Mouse (Mus musculus): ENCODE results near the gene Zfp235. TPM values are rescaled to one million over a fixed set of nuclear protein-coding genes. Genes with fewer than 3 reads are reported as not detected.

Gene Zfp235
- polyA plus RNA-seq, 1 experiment from 2014 or later: 26.1 TPM

DNA sequence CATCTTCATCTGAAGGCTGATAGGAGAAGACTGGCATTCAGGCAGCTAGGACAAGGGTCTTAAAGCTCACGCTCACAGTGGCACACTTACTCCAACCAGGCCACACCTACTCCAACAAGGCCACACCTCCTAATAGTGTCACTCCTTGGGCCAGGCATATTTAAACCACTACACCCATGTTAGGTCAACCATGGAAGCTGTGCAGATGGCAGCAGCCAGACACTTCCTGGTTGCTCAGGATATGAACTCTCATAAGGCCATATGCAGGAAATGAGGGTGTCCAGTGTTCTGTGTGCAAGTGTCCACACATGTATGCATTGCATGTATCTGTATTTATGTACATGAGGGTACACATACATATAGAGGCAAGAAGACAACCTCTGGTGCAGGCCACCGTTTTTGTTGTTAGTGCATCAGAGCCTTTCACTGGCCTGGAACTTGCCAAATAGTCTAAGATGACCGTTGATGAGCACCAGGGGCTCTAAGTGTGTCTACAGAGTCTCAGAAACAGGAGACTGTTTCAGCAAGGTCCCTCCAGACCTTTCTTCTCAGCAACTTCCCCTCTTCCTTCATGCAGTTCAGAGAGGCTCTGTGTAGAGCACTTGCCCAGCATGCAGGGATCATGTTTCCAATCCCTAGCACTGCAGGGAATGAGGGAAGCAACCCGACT lies 55.1 kb downstream of the Zfp235 start:
- Histone ChIP-seq H3K4me1 (replicated peaks; ENCODE audit: control insufficient read depth, insufficient read depth, low read length) (no peaks in the 10 kb centered on the region), H3K4me2 (replicated peaks) (no peak overlapping the region), H3K27me3 (ENCODE audit: control insufficient read depth, insufficient read depth, low read length) (no peaks in the 10 kb centered on the region), H3K9ac (no peak overlapping the region), H3K9me3 (ENCODE audit: control insufficient read depth, low read length) (peaks cover 6% of the 10 kb centered on the region; the same call in 1 of the 2 replicates), H3K4me3 (replicated peaks; ENCODE audit: low read length) (no peak overlapping the region), H3K36me3 (replicated peaks; ENCODE audit: control insufficient read depth, insufficient read depth) (peaks cover 9% of the 10 kb centered on the region; the same call in 1 of the 2 replicates), H3K27ac (no peak overlapping the region)
- no peak for DNase-seq (ENCODE audit: low spot score)
- no peak for ATAC-seq (ENCODE audit: low FRiP score)
- 75% methylated on average over 4 of the region's 4 CpGs for WGBS

DNA sequence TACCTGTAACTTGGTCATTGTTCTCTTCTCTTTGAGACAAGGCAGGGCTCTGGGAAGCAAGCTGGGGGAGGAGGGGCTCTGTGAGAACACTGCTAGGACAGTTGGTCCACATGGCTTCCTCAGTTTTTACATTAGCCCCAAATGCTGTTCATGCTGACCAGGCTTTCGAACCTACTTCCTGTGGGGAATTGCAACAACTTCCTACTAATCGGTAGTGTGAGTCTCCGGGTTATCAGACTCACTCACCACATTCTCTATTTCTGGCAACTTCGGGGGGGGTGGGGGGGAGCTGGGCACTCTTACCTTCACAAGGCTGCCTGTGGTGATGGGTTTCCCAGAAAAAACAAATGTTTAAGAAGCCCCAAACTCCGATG lies 55.6 kb downstream of the Zfp235 start:
- WGBS: 88% methylated on average over 5 of the region's 5 CpGs
- Histone ChIP-seq H3K27me3 (ENCODE audit: control insufficient read depth, insufficient read depth, low read length) (no peaks in the 10 kb centered on the region), H3K9me3 (ENCODE audit: control insufficient read depth, low read length) (peaks cover 9% of the 10 kb centered on the region; the same call in 1 of the 2 replicates), H3K4me2 (replicated peaks) (no peak overlapping the region), H3K27ac (no peak overlapping the region), H3K4me1 (replicated peaks; ENCODE audit: control insufficient read depth, insufficient read depth, low read length) (no peaks in the 10 kb centered on the region), H3K36me3 (replicated peaks; ENCODE audit: control insufficient read depth, insufficient read depth) (peaks cover 15% of the 10 kb centered on the region; the same call in 1 of the 2 replicates), H3K9ac (no peak overlapping the region), H3K4me3 (replicated peaks; ENCODE audit: low read length) (no peak overlapping the region)
- ATAC-seq (ENCODE audit: low FRiP score): no peak
- DNase-seq (ENCODE audit: low spot score): no peak

- DNase-seq (ENCODE audit: low spot score): no peak
- no peak overlapping the region for H3K27ac ChIP-seq
- 90% methylated on average over 2 of the region's 2 CpGs for WGBS
- peaks cover 9% of the 10 kb centered on the region; the same call in 1 of the 2 replicates for H3K9me3 ChIP-seq (ENCODE audit: control insufficient read depth, low read length)
- H3K9ac ChIP-seq: no peak overlapping the region
- H3K4me2 ChIP-seq (replicated peaks): no peak overlapping the region
- H3K4me3 ChIP-seq (replicated peaks; ENCODE audit: low read length): no peak overlapping the region
- no peak for ATAC-seq (ENCODE audit: low FRiP score)
- peaks cover 20% of the 10 kb centered on the region; the same call in 1 of the 2 replicates for H3K36me3 ChIP-seq (replicated peaks; ENCODE audit: control insufficient read depth, insufficient read depth)
- H3K4me1 ChIP-seq (replicated peaks; ENCODE audit: control insufficient read depth, insufficient read depth, low read length): no peaks in the 10 kb centered on the region
- H3K27me3 ChIP-seq (ENCODE audit: control insufficient read depth, insufficient read depth, low read length): no peaks in the 10 kb centered on the region
Measured at GRCm38 (mm10) chr7:24191361-24191760, 57.4 kb downstream of the Zfp235 start.

Other genes starting within 250 kb of the Zfp235 start
- gene Vmn1r178, start 242.2 kb upstream of the Zfp235 start, polyA plus RNA-seq (2014; fragmentation: Nextera tagmentation; extraction: Ambion mirVana): not detected in 2 replicates
- not detected in 2 replicates for gene Vmn1r179, start 207.2 kb upstream of the Zfp235 start, polyA plus RNA-seq (2014; fragmentation: Nextera tagmentation; extraction: Ambion mirVana)
- gene Vmn1r180, start 183.5 kb upstream of the Zfp235 start, polyA plus RNA-seq (2014; fragmentation: Nextera tagmentation; extraction: Ambion mirVana): not detected in 2 replicates
- gene Vmn1r181, start 159.6 kb upstream of the Zfp235 start, polyA plus RNA-seq (2014; fragmentation: Nextera tagmentation; extraction: Ambion mirVana): not detected in 2 replicates
- not detected in 2 replicates for gene V1rd19, start 132.5 kb upstream of the Zfp235 start, polyA plus RNA-seq (2014; fragmentation: Nextera tagmentation; extraction: Ambion mirVana)
- gene Vmn1r183, start 80.9 kb upstream of the Zfp235 start, polyA plus RNA-seq (2014; fragmentation: Nextera tagmentation; extraction: Ambion mirVana): not detected in 2 replicates
- 34.3 and 39.6 TPM in 2 replicates for gene Zfp180, start 52.2 kb upstream of the Zfp235 start, polyA plus RNA-seq (2014; fragmentation: Nextera tagmentation; extraction: Ambion mirVana)
- 8.5 and 9.0 TPM in 2 replicates for gene Zfp112, start 21.9 kb upstream of the Zfp235 start, polyA plus RNA-seq (2014; fragmentation: Nextera tagmentation; extraction: Ambion mirVana)
- gene Zfp114, start 40.9 kb downstream of the Zfp235 start, polyA plus RNA-seq (2014; fragmentation: Nextera tagmentation; extraction: Ambion mirVana): 3.7 and 4.0 TPM in 2 replicates
- 4.0 and 5.5 TPM in 2 replicates for gene Zfp111, start 77.3 kb downstream of the Zfp235 start, polyA plus RNA-seq (2014; fragmentation: Nextera tagmentation; extraction: Ambion mirVana)
- 2.9 and 3.9 TPM in 2 replicates for gene Zfp109, start 103.4 kb downstream of the Zfp235 start, polyA plus RNA-seq (2014; fragmentation: Nextera tagmentation; extraction: Ambion mirVana)
- gene Zfp108, start 120.6 kb downstream of the Zfp235 start, polyA plus RNA-seq (2014; fragmentation: Nextera tagmentation; extraction: Ambion mirVana): 7.1 TPM in 2 replicates
- 8.1 and 9.5 TPM in 2 replicates for gene Zfp93, start 136.3 kb downstream of the Zfp235 start, polyA plus RNA-seq (2014; fragmentation: Nextera tagmentation; extraction: Ambion mirVana)
- gene Zfp61, start 167.1 kb downstream of the Zfp235 start, polyA plus RNA-seq (2014; fragmentation: Nextera tagmentation; extraction: Ambion mirVana): 33.5 and 34.0 TPM in 2 replicates
- gene Zfp94, start 182.5 kb downstream of the Zfp235 start, polyA plus RNA-seq (2014; fragmentation: Nextera tagmentation; extraction: Ambion mirVana): 19.6 and 20.9 TPM in 2 replicates
- 0.31 TPM in 1 of 2 replicates, not detected in the other for gene Tescl, start 199.8 kb downstream of the Zfp235 start, polyA plus RNA-seq (2014; fragmentation: Nextera tagmentation; extraction: Ambion mirVana)
- not detected in 2 replicates for gene Lypd5, start 215.0 kb downstream of the Zfp235 start, polyA plus RNA-seq (2014; fragmentation: Nextera tagmentation; extraction: Ambion mirVana)
- 1.7 and 2.8 TPM in 2 replicates for gene Kcnn4, start 236.1 kb downstream of the Zfp235 start, polyA plus RNA-seq (2014; fragmentation: Nextera tagmentation; extraction: Ambion mirVana)